Mouse (Mus musculus) embryo, embryonic 9.5 days (tissue): ENCODE data around the gene Vwa8.

Source experiments
- DNase-seq: peaks from one replicate; pipeline ENCODE4 v3.0.0-alpha.2; 2017; ENCODE audit errors: extremely low spot score

Gene Vwa8

GRCm38 (mm10) chr14:79140826-79141219 lies 292.0 kb downstream of the Vwa8 start:
- DNase-seq = no peak

- no peak for DNase-seq
Measured at GRCm38 (mm10) chr14:79142342-79142741, 293.5 kb downstream of the Vwa8 start.

GRCm38 (mm10) chr14:79143696-79144095 lies 294.8 kb downstream of the Vwa8 start:
- DNase-seq = no peak

GRCm38 (mm10) chr14:79144278-79145224 lies 295.7 kb downstream of the Vwa8 start:
- no peak for DNase-seq

DNA sequence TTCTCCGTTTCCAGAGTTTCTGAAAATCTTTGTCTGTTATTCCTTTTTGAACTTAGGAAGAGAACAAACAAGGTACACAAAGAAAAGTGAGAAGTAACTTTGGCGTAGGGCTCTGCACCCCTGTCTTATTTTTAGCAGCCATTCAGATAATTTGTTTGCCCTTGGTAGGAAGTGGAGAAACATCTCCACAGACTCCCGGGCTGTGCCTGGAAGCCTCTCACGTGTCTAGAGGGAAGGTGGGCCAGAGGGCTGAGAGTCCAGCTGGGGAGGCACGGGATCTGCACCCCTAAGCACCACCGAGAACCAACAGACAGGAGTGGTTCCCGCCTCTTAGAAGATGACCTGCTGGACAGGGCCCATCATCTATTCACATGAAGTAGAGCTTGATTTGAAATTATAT lies 302.9 kb downstream of the Vwa8 start:
- no peak for DNase-seq

DNA sequence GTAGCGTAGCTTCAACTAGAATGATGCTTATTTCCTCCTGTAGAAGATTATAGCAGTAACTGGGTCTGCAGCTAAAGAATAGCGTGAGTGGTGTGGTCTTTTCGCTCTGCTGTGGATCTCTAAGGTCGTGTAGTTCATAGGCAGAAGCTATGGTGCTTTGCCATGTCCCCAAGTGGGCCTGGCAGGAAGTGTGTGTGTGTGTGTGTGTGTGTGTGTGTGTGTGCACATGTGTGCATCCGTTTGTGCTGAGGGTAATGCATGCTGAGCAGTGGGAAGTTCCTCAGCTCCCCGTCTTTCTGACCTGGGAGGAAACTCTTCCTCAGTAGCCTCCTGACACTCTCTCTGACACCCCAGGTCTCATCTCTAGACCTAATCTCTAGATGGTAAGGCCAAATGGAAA lies 305.0 kb downstream of the Vwa8 start:
- DNase-seq = no peak

DNA sequence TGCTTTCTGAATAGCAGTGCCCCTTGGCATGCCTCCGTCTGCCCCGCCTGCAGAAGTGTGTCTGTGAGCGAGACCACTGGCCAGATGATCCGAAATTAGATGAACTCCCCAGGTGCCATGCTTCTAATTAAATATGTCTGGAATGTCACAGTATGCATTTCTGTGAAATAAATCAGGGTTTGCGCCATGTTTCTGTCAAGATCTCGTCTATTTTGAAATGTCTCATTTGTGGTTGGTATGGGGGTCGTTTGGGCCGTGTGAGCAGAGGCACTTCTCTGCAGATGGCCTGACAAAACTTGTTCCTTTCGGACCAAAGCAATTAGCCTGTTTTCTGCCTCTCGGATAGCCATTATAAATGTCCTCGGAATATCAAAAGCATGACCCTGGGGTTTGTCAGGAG lies 306.1 kb downstream of the Vwa8 start:
- no peak for DNase-seq

- DNase-seq = no peak
Measured at GRCm38 (mm10) chr14:79156526-79157411, 307.9 kb downstream of the Vwa8 start.

DNA sequence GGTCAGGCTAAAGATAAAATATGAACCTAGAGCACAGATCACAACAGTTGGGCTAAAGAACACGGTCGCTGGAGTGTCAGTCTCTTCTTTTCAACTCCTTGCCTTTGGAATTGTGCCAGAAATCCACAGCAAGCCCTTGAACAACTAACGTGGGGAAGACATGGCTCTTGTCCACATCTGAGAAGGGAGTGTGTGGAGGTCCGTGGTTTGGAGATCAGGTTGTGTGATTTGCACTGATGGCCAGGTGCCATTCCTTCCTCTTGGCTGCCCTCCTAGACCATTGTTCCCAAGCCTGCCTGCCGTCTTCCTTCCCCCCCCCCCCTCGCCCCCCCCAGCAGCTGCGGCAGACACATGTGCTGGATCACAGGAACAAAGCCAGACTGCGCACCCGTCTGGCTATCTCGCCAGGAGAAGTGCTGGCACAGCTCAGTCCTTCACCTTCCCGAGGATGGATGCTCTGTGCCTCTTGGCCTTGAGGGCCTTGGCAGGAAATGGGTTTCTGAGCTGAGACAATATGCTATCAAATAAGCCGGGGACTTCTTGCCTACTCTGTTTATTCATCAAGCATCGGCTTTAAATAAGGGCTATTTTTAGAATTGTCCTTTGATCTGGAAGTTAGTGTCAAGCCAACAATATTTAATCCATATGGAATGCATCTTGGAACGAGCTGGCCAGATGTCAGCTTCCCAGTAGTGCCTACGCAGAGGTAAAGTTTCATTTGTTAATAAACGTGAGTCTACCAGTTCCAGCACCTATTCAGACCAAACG lies 308.8 kb downstream of the Vwa8 start:
- no peak for DNase-seq

GRCm38 (mm10) chr14:79158219-79158521 lies 309.3 kb downstream of the Vwa8 start:
- no peak for DNase-seq

- no peak for DNase-seq
Measured at GRCm38 (mm10) chr14:79158673-79159200, 309.9 kb downstream of the Vwa8 start.

DNA sequence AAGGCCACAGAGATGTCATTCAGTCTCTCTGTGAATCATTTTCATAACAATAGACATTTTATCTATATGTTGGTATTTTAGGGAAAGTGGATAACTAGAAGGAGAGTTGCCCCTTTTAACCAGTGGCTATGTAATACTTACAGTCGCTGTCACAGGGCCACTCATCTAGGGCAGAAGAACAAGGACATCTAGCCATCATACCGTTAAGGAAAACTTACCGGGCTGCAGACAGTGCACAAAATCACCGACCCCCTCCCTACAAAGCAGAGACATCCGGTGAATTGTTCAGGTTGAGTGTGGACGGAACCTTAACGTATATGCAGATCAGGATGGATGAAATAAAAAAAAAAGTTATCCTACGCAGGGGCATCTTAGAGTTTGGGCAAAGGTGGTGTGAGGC lies 310.6 kb downstream of the Vwa8 start:
- no peak for DNase-seq

DNA sequence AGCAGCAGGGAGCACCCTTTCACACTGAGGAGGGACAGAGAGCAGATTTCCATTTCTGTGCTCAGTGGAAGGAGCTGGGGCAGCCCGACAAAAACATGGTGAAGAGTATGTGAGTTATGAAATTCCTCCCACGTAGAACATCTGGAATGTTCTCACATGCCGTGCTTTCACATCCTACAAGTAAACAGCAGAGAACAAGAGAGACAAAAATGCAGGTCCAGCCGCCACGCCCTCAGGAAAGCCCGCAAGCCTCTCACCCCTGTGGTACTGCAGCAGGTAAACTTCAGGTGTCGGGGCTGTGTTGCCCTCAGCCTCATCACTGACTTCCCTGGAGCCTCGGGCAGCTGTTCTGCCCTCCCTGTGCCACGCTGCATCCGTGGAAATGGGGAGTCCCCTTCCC lies 311.6 kb downstream of the Vwa8 start:
- DNase-seq = no peak

DNA sequence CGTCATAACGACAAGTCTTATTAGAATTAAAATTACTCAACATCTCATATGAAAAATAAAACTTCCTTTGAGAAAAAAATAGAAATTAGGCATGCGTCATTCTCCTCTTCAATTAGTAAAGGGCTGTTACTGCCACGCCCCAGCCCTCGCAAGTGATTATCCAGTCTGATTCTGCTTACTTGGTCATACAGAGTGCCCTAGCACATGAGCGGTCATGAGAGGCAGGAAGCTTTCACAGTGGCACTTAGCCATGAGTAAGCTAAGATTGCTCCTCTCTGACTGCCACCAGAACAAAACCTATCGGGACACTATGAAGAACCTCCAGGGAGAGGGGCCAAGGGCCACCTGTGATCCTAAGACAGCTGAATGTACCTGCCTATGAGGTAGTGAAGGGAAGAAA lies 312.1 kb downstream of the Vwa8 start:
- DNase-seq = no peak

GRCm38 (mm10) chr14:79161741-79162140 lies 312.9 kb downstream of the Vwa8 start:
- no peak for DNase-seq

DNA sequence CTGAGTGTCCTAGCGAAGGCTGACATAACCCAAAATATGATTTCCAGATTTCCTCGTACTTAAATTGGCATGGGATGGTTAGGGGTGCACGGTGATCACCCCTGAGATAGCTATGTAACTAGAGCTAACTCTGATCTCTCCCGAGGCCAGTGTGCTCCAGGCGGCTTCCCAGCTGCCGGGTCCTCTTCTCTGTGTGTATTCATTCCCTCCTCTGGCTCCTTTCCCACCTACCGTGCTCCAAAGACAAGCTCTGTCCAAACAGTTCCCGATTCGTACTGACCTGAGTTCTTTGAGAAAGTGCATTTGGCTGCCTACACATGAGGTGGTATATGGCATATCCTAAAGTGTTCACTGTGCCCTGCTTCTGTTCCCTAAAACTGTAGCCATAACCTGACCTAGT lies 313.8 kb downstream of the Vwa8 start:
- no peak for DNase-seq

- DNase-seq = no peak
Measured at GRCm38 (mm10) chr14:79164334-79164733, 315.5 kb downstream of the Vwa8 start.

GRCm38 (mm10) chr14:79164925-79165324 lies 316.1 kb downstream of the Vwa8 start:
- no peak for DNase-seq

DNA sequence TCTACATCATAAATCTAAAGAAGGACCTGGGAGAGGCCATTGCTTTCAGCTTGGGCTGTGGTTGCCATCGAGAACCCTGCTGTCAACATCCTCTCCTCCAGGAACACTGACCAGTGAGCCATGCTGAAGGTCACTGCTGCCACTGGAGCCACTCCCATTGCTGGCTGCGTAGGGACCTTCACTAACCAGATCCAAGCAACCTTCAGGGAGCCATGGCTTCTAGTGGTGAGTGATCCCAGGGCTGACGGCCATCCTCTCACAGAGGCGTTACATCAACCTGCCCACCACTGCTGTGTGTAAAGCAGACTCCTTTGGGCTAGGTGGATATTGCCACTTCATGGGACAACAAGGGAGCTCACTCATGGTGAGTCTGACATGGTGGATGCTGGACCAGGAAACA lies 325.7 kb downstream of the Vwa8 start:
- no peak for DNase-seq

GRCm38 (mm10) chr14:79177754-79178153 lies 328.9 kb downstream of the Vwa8 start:
- DNase-seq = no peak

GRCm38 (mm10) chr14:79178247-79178646 lies 329.4 kb downstream of the Vwa8 start:
- no peak for DNase-seq
